Mouse (Mus musculus): Measurements from ENCODE around the gene Yipf6. TPM values are rescaled to one million over a fixed set of nuclear protein-coding genes. Genes with fewer than 3 reads are reported as not detected.

Yipf6 gene
- 34.1 TPM for polyA plus RNA-seq (2017; shearing (Covaris generic))

DNA sequence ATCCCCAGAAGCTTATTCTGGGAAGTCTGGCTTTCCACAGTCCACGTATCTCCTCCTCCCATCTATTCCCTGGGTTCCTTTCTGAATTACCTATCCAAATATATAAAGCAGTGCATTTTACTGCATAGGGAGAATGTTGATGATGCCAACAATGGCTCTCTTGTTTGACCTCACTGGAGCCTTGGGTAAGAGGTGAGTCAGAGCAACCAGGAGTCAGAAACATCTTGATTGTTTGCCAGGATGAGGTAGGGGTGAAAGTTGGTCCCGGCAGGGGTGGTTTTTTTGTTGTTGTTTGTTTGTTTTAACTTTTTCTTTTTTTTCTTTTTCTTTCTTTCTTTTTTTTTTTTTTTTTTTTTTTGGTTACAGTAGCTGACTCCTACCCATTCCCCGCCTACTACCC, at the start of gene Yipf6:
Yipf6 (plus strand) TSS at position 216 of the 400 bp plus-strand sequence.

DNA sequence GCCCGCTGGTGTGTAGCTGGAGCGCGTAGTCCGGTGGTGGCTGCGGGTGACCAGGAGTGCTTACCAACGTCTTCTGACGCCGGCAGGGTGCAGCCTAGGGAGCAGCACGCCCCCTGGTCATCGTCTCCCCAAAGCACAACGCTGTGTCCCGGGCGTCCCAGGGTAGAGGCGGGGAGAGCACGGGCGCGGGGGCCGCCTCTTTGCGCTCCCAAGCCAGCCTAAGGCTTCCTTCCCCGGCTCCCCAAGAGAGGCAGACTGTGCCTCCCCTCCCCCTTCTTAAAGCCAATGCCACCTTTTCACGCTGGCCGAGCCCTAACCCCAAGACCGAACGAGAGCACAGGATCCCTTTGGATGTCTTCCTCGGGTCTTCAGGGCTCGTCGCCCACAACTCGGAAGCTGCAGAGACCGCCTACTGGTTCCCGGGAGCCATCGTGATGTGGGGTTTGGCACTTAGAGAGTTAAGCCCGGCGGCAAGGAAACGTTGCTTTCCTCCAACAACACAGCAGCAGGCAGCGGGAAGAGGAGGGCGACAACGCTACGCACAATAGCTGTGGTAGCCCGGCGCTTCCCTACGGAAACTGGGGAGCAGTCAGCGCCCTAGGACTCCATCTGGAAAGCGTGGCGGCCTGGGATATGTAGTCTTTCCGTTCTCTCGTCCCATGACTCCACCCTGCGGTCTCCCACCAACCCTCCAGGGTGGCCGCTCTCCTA, 45.6 kb upstream of the Yipf6 start, which contains the start of gene Ophn1:
Ophn1 (minus strand) TSS at position 620 of the 711 bp plus-strand sequence.

Other genes with a start within 250 kb of the Yipf6 start
- not detected for gene Ophn1, start 45.3 kb upstream of the Yipf6 start, polyA plus RNA-seq (2017; shearing (Covaris generic))
- gene Stard8, start 66.9 kb downstream of the Yipf6 start, polyA plus RNA-seq (2017; shearing (Covaris generic)) = 0.30 TPM
- 4.9 TPM for gene Efnb1, start 199.8 kb downstream of the Yipf6 start, polyA plus RNA-seq (2017; shearing (Covaris generic))

Data from naive thymus-derived CD4-positive, alpha-beta T cell, adult 5 months (primary cell).